In the genomic region with DNA sequence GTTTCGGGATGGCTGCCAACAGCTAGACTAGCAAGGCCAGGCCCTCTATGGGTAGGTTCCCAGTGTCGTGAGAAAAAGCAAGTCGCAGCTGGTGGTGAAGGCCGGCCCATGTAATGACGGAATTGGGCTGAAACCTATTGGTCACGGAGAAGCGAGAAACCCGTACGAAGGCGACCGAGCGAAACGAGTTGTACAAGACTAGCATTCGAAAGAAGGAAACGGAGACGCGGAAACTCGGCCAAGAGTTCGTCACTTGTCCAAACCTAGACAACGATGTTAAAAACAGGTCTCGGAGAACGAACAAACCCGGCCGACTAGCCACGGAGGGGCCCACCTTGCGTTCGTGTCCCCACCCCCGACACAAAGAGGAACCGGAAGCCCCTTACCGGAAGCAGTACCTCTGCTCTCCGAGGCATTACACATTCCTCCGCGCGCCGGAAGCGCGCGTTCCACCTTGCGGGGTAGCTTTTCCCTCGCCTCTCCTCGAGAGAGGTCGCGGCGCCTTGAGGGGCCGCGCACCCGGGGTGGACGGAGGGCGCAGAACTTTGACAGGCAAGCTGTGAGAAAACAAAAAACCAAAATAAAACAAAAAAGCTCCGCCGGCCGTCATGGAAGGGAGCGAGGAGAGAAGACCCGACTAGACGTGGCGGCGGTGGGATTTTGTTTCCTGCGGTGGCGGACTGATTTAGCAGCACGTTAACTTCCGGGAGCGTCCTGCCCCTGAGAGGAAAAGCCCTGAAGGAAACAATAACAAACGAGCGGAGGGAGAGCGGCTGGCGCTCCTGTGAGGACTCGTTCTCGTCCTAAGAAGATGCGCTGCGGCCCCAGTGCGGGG, we compare ENCODE assay signal across 8 mouse cellular contexts. TPM values are rescaled to one million over a fixed set of nuclear protein-coding genes. Genes with fewer than 3 reads are reported as not detected.
DNase-seq lines count a peak whose midpoint lies in the region; ATAC-seq lines count a peak whose summit lies in the region.

Gene Kdm5a (plus strand): TSS at position 437 of the 835 bp plus-strand sequence.
Gene Ccdc77 (minus strand): TSS at position 687 of the 835 bp plus-strand sequence.

- peak within 1 kb of the TSS; percentile 88 for H3K9ac ChIP-seq in hindbrain, embryonic 16.5 days (ENCODE audit: low read depth, low read length)

- peak within 1 kb of the TSS; percentile 92 for H3K27ac ChIP-seq in hindbrain, embryonic 16.5 days (ENCODE audit: low read depth, low read length)
- peak within 1 kb of the TSS; percentile 87 for H3K27ac ChIP-seq in macrophage

- H3K27me3 ChIP-seq in hindbrain, embryonic 16.5 days (replicated peaks; ENCODE audit: control insufficient read depth, insufficient read depth, low read length): no peaks in the 10 kb centered on the region

- WGBS in hindbrain, embryonic 16.5 days: under 1% methylated on average over 69 of the region's 71 CpGs
- WGBS in macrophage (ENCODE audit: missing documents): under 1% methylated on average over 70 of the region's 71 CpGs

- peaks cover 48% of the 10 kb centered on the region for H3K79me2 ChIP-seq in macrophage (ENCODE audit: inconsistent target)

- peaks cover 15% of the 10 kb centered on the region for H3K4me1 ChIP-seq in hindbrain, embryonic 16.5 days (ENCODE audit: control insufficient read depth, insufficient read depth, low read depth, low read length)

- H3K36me3 ChIP-seq in hindbrain, embryonic 16.5 days (ENCODE audit: control insufficient read depth, insufficient read depth, low read length): peaks cover 11% of the 10 kb centered on the region
- H3K36me3 ChIP-seq in macrophage (ENCODE audit: inconsistent target): peaks cover 8% of the 10 kb centered on the region

- peak; percentile 98 for ATAC-seq in hindbrain, embryonic 16.5 days

- no peaks in the 10 kb centered on the region for H3K9me3 ChIP-seq in hindbrain, embryonic 16.5 days (ENCODE audit: control insufficient read depth, low read length)

- H3K4me2 ChIP-seq in hindbrain, embryonic 16.5 days (ENCODE audit: low read length): peak within 1 kb of the TSS; percentile 86

- peak; percentile 94 for DNase-seq in WW6 (ENCODE audit: low read depth, low spot score)
- DNase-seq in cerebellum, postnatal 4 days (ENCODE audit: low spot score in 2 of 2): peak; percentile 74 to 88
- peak; percentile 91 for DNase-seq in gastrocnemius, adult 18-20 months (ENCODE audit: low spot score)
- DNase-seq in left cerebral cortex, adult 18-20 months (ENCODE audit: low spot score in 2 of 2): peak; percentile 95 to 96
- DNase-seq in right cerebral cortex, adult 18-20 months: peak; percentile 96
- DNase-seq in urinary bladder, postnatal 10 days (ENCODE audit: low spot score): peak; percentile 66

- H3K4me3 ChIP-seq in hindbrain, embryonic 16.5 days (ENCODE audit: low read length): peak within 1 kb of the TSS; percentile 88
- peak within 1 kb of the TSS; percentile 95 for H3K4me3 ChIP-seq in macrophage (ENCODE audit: inconsistent target)

RNA-seq across cellular contexts. Expression of gene Kdm5a, which starts in this region (rescaled TPM):
- total RNA-seq in gastrocnemius, adult 18-20 months (2021): 10 to 100 TPM; 18.3 to 20.4 TPM
- polyA plus RNA-seq in hindbrain, embryonic 16.5 days (2015; fragmentation: Nextera tagmentation; extraction: Ambion mirVana): 26.3 and 29.0 TPM in 2 replicates
- 10 to 100 TPM; 41.8 TPM for total RNA-seq in left cerebral cortex, adult 18-20 months (2021)
- 100 to 1,000 TPM; 144 to 277 (median 196) TPM for total RNA-seq in macrophage (2018; cell fraction: chromatin; rRNA removed)
- 10 to 100 TPM; 19.9 to 41.3 (median 30.3) TPM for total RNA-seq in macrophage (2018; cell fraction: cytosol; rRNA removed)
- 100 to 1,000 TPM in 13 of 26 experiments, 10 to 100 TPM in 13; 56.9 to 163 (median 98.5) TPM for total RNA-seq in macrophage (2018; cell fraction: nucleus; rRNA removed)
- 19.9 to 27.4 TPM (median 21.8 TPM) in 3 replicates for polyA plus RNA-seq in macrophage (2018)

RNA-seq across cellular contexts. Expression of gene Ccdc77, which starts in this region (rescaled TPM):
- 1 to 10 TPM; 2.5 to 2.7 TPM for total RNA-seq in gastrocnemius, adult 18-20 months (2021)
- 11.7 and 12.1 TPM in 2 replicates for polyA plus RNA-seq in hindbrain, embryonic 16.5 days (2015; fragmentation: Nextera tagmentation; extraction: Ambion mirVana)
- 1 to 10 TPM; 3.7 to 5.6 TPM for total RNA-seq in left cerebral cortex, adult 18-20 months (2021)
- 10 to 100 TPM; 11.5 to 71.1 (median 37.9) TPM for total RNA-seq in macrophage (2018; cell fraction: chromatin; rRNA removed)
- 1 to 10 TPM; 1.9 to 6.8 (median 4.7) TPM for total RNA-seq in macrophage (2018; cell fraction: cytosol; rRNA removed)
- 10 to 100 TPM in 16 of 26 experiments, 1 to 10 TPM in 10; 5.0 to 30.5 (median 14.4) TPM for total RNA-seq in macrophage (2018; cell fraction: nucleus; rRNA removed)
- 6.0 to 6.9 TPM (median 6.8 TPM) in 3 replicates for polyA plus RNA-seq in macrophage (2018)

Comparison
In these comparisons a context has a peak if more than half of its experiments do, and no peak if none do; other contexts are left out.
1. Peak in every context shown above with its lines: DNase-seq, ATAC-seq, H3K4me3 ChIP-seq and H3K27ac ChIP-seq.